In the genomic region with DNA sequence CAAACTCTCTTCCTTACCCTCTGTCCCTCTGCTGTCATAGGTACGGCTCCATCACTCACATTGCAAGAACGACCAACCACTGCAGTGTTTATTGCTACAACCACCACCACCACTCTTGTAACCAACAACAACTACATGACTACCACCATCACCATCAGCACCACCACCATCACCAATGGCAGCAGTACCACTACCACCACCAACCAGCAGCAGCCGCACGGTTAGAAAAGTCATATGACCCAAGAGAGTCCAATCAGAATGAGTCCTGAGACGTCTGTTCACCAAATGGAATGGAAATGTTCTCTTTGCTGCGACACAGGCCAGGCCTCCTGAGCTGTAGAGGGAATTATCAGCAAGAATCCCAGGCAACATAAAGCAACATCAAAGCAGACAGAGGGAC, we compare ENCODE assay signal across 13 mouse cellular contexts. TPM values are rescaled to one million over a fixed set of nuclear protein-coding genes. Genes with fewer than 3 reads are reported as not detected.
"Had no signal": no experiment of that assay in that cellular context is flagged by ENCODE, and none has a peak within 500 bp of the region (broad histone marks: within the 10 kb centered on the region; RNA-seq: fewer than 3 reads in every experiment).

No protein-coding gene starts in this region.

- DNase-seq: retina, postnatal 1 day; right cerebral cortex, adult 18-20 months; right cerebral cortex, postnatal 14 days; right cerebral cortex, postnatal 25 days; right cerebral cortex, postnatal 4 days; spleen, adult 18-20 months; thymus, adult 18-20 months; thymus, adult 2 months; thymus, postnatal 14 days; thymus, postnatal 25 days; thymus, postnatal 36 days; thymus, postnatal 4 days had no signal

RNA-seq across cellular contexts. Expression of gene Mchr1, which starts 40.5 kb away (rescaled TPM):
- total RNA-seq: neutrophil, adult 5-6 weeks had no signal
